Mouse (Mus musculus) brain, embryonic 14.5 days (tissue): ENCODE measurements around the gene Clcn2.

Source experiments
- CTCF ChIP-seq: fragments of 200-500 bp; IDR thresholded peaks from 2 replicates; pipeline ENCODE4 v1.5.1; 2012; ENCODE audit warnings: inconsistent platforms, mild to moderate bottlenecking, moderate library complexity, borderline replicate concordance; ENCODE audit not compliant: insufficient read depth, insufficient read length; ENCODE audit errors: extremely low read depth
- POLR2A ChIP-seq: fragments of 200-500 bp; IDR thresholded peaks from 2 replicates; pipeline ENCODE4 v1.6.1; 2012; ENCODE audit warnings: mild to moderate bottlenecking, inconsistent platforms, borderline replicate concordance; ENCODE audit not compliant: poor library complexity, insufficient read depth, insufficient read length, severe bottlenecking; ENCODE audit errors: extremely low read depth

- TF ChIP-seq CTCF: no peak
- no peak for TF ChIP-seq POLR2A
These were observed 39.4 kb downstream of the Clcn2 start for GRCm38 (mm10) chr16:20677974-20678675.
